Mouse (Mus musculus) spleen, adult 2 months (tissue): ENCODE data around the gene Gsap. TPM values are rescaled to one million over a fixed set of nuclear protein-coding genes. Genes with fewer than 3 reads are reported as not detected.

Experiments
- DNase-seq, 2 experiments: peaks; one replicate each; pipeline versions ENCODE4 v3.0.0 to v3.0.0-alpha.2; 2012 to 2021; ENCODE audit warnings: low spot score in 2 of 2, low read depth in 1 of 2
- H3K27ac ChIP-seq: fragments of 200-500 bp; 2 replicates; pipeline ENCODE4 v1.5.1; 2012; ENCODE audit warnings: low read length, inconsistent platforms; ENCODE audit not compliant: insufficient read depth
- H3K27me3 ChIP-seq: fragments of 200-500 bp; 2 replicates; pipeline ENCODE4 v1.6.1; 2012; ENCODE audit warnings: mild to moderate bottlenecking, moderate library complexity, low read length, inconsistent platforms; ENCODE audit not compliant: control insufficient read depth, insufficient read depth
- H3K36me3 ChIP-seq: fragments of 200-500 bp; 2 replicates; pipeline ENCODE4 v1.6.1; 2012; ENCODE audit warnings: mild to moderate bottlenecking, low read length, inconsistent platforms; ENCODE audit not compliant: control insufficient read depth, insufficient read depth
- H3K4me1 ChIP-seq: fragments of 200-500 bp; 2 replicates; pipeline ENCODE4 v1.6.1; 2011; ENCODE audit warnings: inconsistent platforms; ENCODE audit not compliant: control insufficient read depth, insufficient read depth, insufficient read length
- H3K4me3 ChIP-seq: fragments of 200-500 bp; 2 replicates; pipeline ENCODE4 v1.5.1; 2011; ENCODE audit warnings: mild to moderate bottlenecking, inconsistent platforms; ENCODE audit not compliant: insufficient read depth, insufficient read length; ENCODE audit errors: extremely low read depth
- CTCF ChIP-seq: fragments of 200-500 bp; IDR thresholded peaks from 2 replicates; pipeline ENCODE4 v1.5.1; 2011; ENCODE audit warnings: mild to moderate bottlenecking, inconsistent platforms; ENCODE audit not compliant: insufficient read depth, insufficient read length, insufficient replicate concordance; ENCODE audit errors: extremely low read depth
- POLR2A ChIP-seq: fragments of 200-500 bp; IDR thresholded peaks from 2 replicates; pipeline ENCODE4 v1.6.1; 2011; ENCODE audit warnings: low read depth, low read length, inconsistent platforms
- WGBS: fragments of 180-500 bp; shearing (Covaris S2); methylation state at CpG from one replicate; pipeline ENCODE4 v1.1.7; 2018; 5-methylcytosine and 5-hydroxymethylcytosine counted together
- polyA plus RNA-seq: library from polyadenylated mRNA; depleted of rRNA; stranded (reverse); fragments of >200 nt; gene quantifications from 2 replicates; pipeline ENCODE4 v1.2.3, GENCODE M21; 2012

The Gsap gene
- polyA plus RNA-seq, 1 experiment = 7.9 TPM

- Histone ChIP-seq H3K4me1 (peaks cover 3% of the 10 kb centered on the region; the same call in 1 of the 2 replicates), H3K27ac (no peak overlapping the region), H3K4me3 (no peak overlapping the region), H3K27me3 (no peaks in the 10 kb centered on the region), H3K36me3 (peaks cover 1% of the 10 kb centered on the region; the same call in 1 of the 2 replicates)
- no peak for TF ChIP-seq CTCF
- TF ChIP-seq POLR2A = no peak
- WGBS = 72% methylated on average over 3 of the region's 3 CpGs
- no peak for DNase-seq
Observed at GRCm38 (mm10) chr5:21204157-21204556, 18.1 kb downstream of the Gsap start.

GRCm38 (mm10) chr5:21206014-21206413 lies 20.0 kb downstream of the Gsap start:
- no peak for DNase-seq
- TF ChIP-seq CTCF (no peak), POLR2A (no peak)
- Histone ChIP-seq H3K4me3 (no peak overlapping the region), H3K4me1 (peaks cover 3% of the 10 kb centered on the region; the same call in 1 of the 2 replicates), H3K27ac (no peak overlapping the region), H3K27me3 (no peaks in the 10 kb centered on the region), H3K36me3 (peaks cover 1% of the 10 kb centered on the region; the same call in 1 of the 2 replicates)
- 66% methylated on average over 4 of the region's 4 CpGs for WGBS

GRCm38 (mm10) chr5:21211406-21211805 lies 25.4 kb downstream of the Gsap start:
- H3K36me3 ChIP-seq = no peaks in the 10 kb centered on the region; the same call in 1 of the 2 replicates
- H3K27me3 ChIP-seq = no peaks in the 10 kb centered on the region
- 90% methylated on average over 1 of the region's 1 CpGs for WGBS
- TF ChIP-seq POLR2A (no peak), CTCF (no peak)
- DNase-seq = no peak
- no peaks in the 10 kb centered on the region; the same call in 1 of the 2 replicates for H3K4me1 ChIP-seq
- H3K4me3 ChIP-seq = no peak overlapping the region
- H3K27ac ChIP-seq = no peak overlapping the region

- H3K27ac ChIP-seq = no peak overlapping the region
- H3K4me1 ChIP-seq = no peaks in the 10 kb centered on the region; the same call in 1 of the 2 replicates
- no peak overlapping the region for H3K4me3 ChIP-seq
- H3K36me3 ChIP-seq = no peaks in the 10 kb centered on the region; the same call in 1 of the 2 replicates
- no peak for TF ChIP-seq POLR2A
- no peak for TF ChIP-seq CTCF
- DNase-seq = no peak
- WGBS = 79% methylated on average over 3 of the region's 3 CpGs
- no peaks in the 10 kb centered on the region for H3K27me3 ChIP-seq
Observed at GRCm38 (mm10) chr5:21212933-21213332, 26.9 kb downstream of the Gsap start.

GRCm38 (mm10) chr5:21213801-21214200 lies 27.7 kb downstream of the Gsap start:
- H3K36me3 ChIP-seq = no peaks in the 10 kb centered on the region; the same call in 1 of the 2 replicates
- H3K4me3 ChIP-seq = no peak overlapping the region
- H3K4me1 ChIP-seq = no peaks in the 10 kb centered on the region; the same call in 1 of the 2 replicates
- 26% methylated on average over 5 of the region's 5 CpGs for WGBS
- H3K27ac ChIP-seq = no peak overlapping the region
- no peaks in the 10 kb centered on the region for H3K27me3 ChIP-seq
- DNase-seq = no peak
- TF ChIP-seq CTCF = no peak
- no peak for TF ChIP-seq POLR2A

GRCm38 (mm10) chr5:21217453-21218294 lies 31.6 kb downstream of the Gsap start:
- Histone ChIP-seq H3K27me3 (no peaks in the 10 kb centered on the region), H3K27ac (no peak overlapping the region), H3K4me3 (no peak overlapping the region), H3K4me1 (no peaks in the 10 kb centered on the region; the same call in 1 of the 2 replicates), H3K36me3 (peaks cover 1% of the 10 kb centered on the region)
- DNase-seq = no peak
- TF ChIP-seq POLR2A (no peak), CTCF (no peak)
- 54% methylated on average over 14 of the region's 14 CpGs for WGBS

GRCm38 (mm10) chr5:21232876-21233275 lies 46.8 kb downstream of the Gsap start:
- Histone ChIP-seq H3K27me3 (no peaks in the 10 kb centered on the region), H3K36me3 (no peaks in the 10 kb centered on the region; the same call in 1 of the 2 replicates), H3K4me3 (no peak overlapping the region), H3K4me1 (no peaks in the 10 kb centered on the region), H3K27ac (no peak overlapping the region)
- TF ChIP-seq CTCF = no peak
- no peak for TF ChIP-seq POLR2A
- WGBS = 85% methylated on average over 6 of the region's 6 CpGs
- no peak for DNase-seq
